Mouse (Mus musculus): ENCODE measurements around the gene Ddx19b.
"Not testable (repeated sequence)": the region's sequence is repeated elsewhere in the genome, so short reads cannot be mapped to it uniquely, and the experiment has no call there.

GRCm38 (mm10) chr8:111026609-111027008, 4.9 kb downstream of the Ddx19b start:
- TF ChIP-seq CHD2 (IDR thresholded peaks at IDR 0.05; ENCODE audit: low read depth, low read length); MAFK (IDR thresholded peaks at IDR 0.05; ENCODE audit: insufficient read depth, low read depth, low read length); ZNF384 (IDR thresholded peaks at IDR 0.05; ENCODE audit: low read depth, low read length); ZC3H11A (IDR thresholded peaks at IDR 0.05; ENCODE audit: borderline replicate concordance, low read depth, low read length): not testable (repeated sequence)
